Mouse (Mus musculus) megakaryocyte-erythroid progenitor cell, adult 5-6 weeks (primary cell): ENCODE measurements around the gene 4931440F15Rik. TPM values are rescaled to one million over a fixed set of nuclear protein-coding genes. Genes with fewer than 3 reads are reported as not detected.
"Not testable (repeated sequence)": the region's sequence is repeated elsewhere in the genome, so short reads cannot be mapped to it uniquely, and the experiment has no call there.

Experiments
- ATAC-seq: replicated peaks from 2 replicates; pipeline ENCODE4 v1.8.0; 2016; ENCODE audit warnings: mild to moderate bottlenecking, inconsistent platforms; ENCODE audit not compliant: severe bottlenecking, poor library complexity, low FRiP score, low TSS enrichment
- total RNA-seq, 2 experiments: library from RNA; stranded (forward) in 1 of 2; stranded (reverse) in 1 of 2; fragments of 200-1000, 215-1000 nt in 1 of 2; fragments of >200 nt in 1 of 2; fragmentation: Nextera tagmentation in 1 of 2; gene quantifications; 2 replicates each; pipeline ENCODE4 v1.2.3; 2014 to 2017

Gene 4931440F15Rik
- not detected in 2 replicates for total RNA-seq (2014; fragmentation: Nextera tagmentation)
- total RNA-seq (2017): not detected in 2 replicates

DNA sequence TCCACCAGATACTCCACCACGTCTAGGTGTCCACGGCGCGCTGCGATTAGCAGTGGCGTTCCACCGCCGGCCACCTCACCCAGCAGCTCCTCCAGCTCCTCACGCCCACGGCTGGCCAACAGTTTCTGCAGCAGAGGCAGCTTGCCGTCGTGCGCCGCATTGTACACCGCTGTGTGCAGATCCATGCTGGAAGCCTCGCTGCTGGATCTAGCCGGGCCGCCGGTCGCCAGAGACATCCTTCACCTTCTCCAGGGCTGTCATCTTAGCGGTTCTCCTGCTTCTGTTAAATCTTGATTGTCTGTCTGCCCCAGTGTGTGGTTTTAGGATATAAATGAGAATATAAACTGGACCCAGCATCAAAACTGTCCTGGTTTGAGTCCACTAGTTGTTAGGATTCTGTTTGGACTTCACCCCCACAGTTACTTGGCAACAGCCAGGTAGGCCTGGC, at the start of gene 4931440F15Rik:
4931440F15Rik (minus strand) TSS at position 398 of the 448 bp plus-strand sequence.
- peak; percentile 41; the same call in 1 of the 2 replicates for ATAC-seq

DNA sequence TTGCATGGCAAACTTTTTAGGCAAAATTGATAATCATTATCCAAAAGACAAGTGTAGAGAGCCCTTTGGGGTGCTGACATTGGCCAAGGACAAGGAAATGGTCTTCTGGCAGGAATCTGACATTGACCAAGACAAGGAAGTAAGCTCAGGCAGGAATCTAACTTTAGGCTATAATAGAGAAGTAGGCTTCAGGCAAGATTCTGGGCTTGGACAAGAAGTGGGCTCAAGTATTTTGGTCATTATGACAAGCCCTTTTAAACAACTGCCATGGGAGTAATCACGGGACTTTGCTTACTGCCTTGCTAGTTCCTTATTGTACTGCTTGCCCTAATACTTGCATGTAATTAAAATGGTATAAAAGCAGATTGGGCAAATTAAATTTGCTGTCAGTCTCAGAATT, 49.3 kb upstream of the 4931440F15Rik start:
- not testable (repeated sequence) for ATAC-seq

DNA sequence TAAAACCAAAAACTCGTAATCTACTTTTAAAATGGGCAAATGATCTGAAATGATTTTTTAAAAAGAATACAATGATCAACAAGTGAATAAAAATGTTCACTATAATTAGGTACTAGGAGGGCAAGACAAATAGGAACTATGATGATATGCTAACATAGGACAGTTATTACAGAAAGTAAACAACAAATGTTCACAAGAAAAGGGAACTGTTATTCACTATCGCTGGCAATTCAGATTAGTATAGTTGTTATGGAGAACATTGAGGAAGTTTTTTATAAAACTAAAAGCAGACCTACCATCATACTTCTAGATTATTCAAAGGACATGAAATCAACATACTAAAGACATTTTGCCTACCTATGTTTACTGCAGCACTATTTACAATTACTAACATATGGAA, 44.7 kb upstream of the 4931440F15Rik start:
- ATAC-seq: no peak

DNA sequence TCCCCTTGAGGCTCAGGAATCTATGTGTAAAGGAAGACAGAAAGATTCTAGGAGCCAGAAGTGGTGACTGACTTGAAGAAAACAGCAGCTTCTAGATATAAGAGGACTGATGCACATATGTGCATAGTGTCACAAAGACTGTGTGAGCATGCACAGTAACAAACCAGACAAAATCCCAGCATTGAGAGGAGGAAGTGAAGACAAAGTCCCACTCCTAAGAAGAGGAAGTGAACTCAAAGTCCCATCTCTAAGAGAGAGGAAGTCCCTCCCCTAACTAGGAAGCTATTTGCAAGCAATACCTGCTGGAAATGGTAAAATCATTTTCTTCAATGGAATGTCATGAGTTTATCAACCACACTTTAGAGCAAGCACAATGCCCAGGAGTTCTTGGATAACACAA, 38.8 kb upstream of the 4931440F15Rik start:
- no peak for ATAC-seq

DNA sequence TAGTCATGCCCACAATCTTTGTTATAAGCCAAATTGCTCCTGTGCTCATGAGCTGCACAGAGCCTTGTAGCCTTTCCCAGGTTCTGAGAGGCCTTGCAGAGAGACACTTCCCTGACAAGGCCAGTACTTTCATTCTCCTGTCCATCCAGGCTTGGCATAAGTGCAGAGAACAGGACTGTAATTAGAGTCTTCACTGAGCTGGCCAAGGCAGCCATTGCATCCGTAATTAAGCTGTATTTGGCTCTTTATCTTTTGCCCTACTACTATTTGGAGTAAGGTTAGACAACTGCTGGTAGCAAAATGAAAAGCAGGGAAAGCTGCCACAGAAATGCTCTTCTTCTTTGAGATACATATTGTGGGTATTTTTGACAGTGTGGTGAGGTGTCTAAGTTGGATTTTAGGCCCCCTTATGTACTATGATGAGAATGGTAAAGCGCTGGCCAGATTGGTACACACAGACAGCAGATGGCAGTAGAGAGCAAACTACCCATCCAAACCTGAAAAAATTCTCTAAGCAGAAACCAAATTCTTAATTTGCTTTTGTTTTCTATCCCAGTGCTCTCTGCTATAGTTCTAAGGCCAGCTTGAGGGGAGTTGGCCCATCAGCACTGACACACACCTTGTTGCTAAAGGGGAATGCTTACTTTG, 36.4 kb upstream of the 4931440F15Rik start:
- ATAC-seq: peak; percentile 78

DNA sequence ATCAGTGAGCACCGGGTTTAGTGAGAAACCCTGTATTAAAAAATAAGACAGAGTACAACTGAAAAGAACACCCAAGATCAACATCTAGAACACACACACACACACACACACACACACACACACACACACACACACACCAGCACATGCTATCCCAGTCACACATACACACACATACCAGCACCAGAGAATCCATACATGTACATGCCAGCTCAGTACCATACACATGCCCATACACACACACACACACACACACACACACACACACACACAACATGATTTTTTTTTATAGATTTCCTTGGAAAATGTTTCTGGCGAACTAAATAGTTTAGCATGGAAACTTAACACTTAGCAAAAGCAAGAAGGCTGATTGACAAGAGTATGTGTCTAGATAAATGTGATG, 35.6 kb upstream of the 4931440F15Rik start:
- no peak for ATAC-seq

DNA sequence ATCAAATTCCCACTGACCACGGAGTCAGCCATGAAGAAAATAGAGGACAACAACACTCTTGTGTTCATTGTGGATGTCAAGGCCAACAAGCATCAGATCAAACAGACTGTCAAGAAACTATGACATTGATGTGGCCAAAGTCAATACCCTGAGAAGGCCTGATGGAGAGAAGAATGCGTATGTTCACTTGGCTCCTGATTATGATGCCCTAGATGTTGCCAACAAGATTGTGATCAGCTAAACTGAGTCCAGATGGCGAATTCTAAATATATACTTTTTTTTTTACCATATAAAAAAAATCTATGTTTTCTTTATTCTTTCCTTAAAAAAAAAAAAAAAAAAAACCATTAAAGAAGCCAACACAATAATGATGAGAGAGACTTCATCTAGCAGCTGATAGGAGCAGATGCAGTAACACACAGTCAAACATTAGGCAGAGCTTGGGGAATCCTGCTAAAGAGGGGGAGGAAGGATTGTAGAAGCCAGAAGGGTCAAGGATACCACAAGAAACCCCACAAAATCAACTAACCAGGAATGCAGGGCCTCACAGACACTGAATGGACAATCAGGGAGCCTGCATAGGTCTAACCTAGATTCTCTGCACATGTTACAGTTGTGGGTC, 15.2 kb upstream of the 4931440F15Rik start:
- no peak for ATAC-seq

DNA sequence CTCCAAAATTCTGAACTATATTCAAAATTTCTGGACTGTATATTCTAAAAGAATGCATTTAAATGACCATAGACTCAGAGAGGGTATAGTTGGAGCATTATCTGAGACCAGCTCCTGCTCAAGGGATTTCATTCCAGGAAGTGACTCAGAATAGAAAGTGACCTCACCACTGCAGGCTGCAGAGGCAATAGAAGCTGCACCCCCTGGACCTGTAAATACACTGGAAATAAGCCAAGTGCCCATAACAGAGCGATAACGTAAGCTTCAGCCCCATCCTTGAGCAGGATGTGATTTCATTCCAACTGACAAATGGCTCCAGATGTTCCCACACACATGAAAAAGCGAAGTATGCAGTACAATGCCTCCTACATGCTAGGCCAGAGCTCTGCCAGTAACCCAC, 14.3 kb upstream of the 4931440F15Rik start:
- ATAC-seq: no peak

DNA sequence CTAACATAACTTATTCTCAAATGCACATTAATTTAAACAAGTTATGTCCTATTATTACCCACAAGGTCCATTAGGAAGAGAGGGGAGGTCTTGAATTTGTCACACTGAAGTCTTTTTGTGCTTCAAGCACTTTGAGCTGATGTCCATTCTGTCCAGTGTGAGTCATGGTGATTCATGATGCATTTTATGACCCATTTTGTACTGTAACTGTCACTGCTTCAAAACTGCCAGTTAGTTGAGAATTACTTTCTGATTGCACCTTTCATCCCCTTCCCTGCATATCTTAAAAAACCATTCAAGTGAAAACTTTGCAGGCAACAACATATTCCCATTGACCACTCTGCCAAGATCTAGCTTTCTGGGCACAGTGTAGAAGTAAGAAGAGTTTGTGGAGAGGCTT, 11.6 kb upstream of the 4931440F15Rik start:
- no peak for ATAC-seq

DNA sequence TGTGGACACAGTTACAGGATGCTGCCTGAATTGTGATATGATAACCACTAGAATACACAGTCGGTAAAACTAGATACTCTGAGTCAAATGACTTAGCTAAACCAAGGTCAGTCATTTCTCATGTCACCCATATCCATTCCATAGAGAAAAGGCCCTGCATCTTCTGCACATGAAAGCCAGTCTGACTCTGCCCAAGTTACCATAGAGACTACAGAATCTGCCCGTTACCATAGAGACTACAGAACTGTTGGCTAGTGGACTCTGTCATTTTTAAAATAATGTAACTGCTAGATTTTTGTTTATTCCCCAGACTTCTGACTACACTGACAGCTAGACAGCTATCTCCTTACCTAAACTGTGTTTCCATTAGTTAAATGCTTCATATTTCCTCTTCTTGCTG, 2.3 kb upstream of the 4931440F15Rik start:
- no peak for ATAC-seq

DNA sequence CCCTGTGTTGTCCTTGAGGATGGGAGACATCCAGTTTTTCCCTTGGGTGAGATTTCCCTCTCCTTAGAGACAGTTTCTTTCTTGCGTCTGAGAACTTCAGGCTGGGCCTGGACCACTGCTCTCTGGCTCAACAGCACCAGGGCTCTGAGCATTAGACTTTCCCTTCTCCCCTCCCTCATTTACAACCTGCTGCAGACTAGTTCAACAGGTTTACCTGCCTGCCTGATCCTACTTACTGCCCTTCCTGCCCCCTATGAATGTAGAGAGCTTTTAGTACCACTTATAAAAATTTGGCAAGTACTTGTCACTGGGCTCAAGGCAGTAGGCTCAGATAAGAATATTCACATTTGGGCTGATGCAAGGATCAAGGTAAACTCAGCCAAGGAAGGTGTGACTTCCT, 533 bp upstream of the 4931440F15Rik start:
- no peak for ATAC-seq

DNA sequence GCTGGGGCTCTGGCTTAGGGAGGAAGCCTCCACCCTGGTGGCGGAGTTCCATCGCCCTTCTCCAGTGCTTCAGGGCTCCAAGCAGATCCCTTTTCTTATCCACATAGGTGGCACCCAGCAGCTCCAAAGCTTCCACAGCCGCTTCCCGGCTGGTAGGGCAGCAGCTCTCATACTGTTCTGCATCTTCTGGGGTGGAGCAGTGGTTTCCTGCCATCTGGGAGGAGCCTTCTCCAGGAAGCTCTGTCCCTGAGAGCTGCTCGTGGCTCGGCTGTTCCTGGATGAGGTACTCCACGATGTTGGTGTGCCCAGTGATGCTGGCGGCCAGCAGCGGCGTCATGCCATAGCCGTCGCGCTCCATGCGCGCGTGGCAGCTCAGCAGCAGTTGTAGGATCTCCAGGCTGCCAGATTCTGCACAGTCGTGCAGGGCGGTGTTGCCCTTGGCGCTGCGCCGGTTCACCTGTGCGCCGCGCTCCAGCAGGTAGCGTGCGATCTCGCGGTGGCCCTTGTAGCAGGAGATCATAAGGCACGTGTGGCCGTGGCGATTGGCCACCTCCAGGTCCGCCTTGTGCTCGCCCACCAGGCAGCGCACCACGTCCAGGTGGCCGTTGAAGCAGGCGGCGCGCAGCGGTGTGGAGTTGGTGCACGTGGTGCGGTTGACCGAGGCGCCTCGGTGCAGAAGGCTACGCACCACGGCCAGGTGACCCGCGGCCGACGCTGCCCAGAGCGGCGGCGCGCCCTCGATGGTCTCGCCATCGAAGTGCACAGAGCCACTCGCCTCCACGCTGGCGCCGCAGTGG, 796 bp downstream of the 4931440F15Rik start:
- peak; percentile 39 for ATAC-seq

DNA sequence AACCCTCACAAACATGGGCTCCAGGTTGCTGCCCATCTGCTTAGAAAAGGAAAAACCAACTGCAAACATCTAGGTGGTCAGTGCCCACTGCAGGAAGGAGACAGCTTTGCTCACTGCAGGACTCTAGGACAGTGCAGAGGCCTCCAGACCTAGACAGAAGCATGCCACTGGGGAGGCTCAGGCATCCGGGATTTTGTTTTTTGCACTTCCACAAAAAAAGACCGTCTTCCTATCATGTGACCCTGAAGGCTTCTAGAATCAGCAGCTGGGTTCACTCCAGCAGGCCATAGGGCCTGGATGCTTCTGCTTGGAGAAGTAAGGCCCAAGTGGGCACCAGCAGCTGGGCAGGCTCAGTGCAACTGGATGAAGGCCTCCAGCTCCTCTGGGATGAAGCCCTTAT, 2.3 kb downstream of the 4931440F15Rik start:
- no peak for ATAC-seq

DNA sequence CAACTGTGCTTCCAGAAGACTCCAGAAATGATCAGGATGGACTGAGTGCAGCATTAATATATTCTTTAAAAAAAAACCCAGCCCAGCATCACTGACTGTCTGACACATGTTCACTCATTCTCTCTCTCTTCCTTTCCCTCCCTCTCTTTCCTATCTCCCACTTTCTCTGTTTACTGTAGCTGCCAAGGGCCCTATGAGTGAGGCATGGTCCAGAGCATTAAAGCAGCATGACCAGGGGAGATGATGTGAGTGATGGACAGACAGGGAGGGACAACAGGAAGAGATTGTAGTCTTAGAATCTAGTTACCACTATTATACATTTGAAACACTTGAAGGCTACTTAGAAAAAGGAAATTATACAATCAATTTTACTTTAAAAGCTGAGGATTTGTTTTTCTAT, 9.8 kb downstream of the 4931440F15Rik start:
- ATAC-seq: no peak

DNA sequence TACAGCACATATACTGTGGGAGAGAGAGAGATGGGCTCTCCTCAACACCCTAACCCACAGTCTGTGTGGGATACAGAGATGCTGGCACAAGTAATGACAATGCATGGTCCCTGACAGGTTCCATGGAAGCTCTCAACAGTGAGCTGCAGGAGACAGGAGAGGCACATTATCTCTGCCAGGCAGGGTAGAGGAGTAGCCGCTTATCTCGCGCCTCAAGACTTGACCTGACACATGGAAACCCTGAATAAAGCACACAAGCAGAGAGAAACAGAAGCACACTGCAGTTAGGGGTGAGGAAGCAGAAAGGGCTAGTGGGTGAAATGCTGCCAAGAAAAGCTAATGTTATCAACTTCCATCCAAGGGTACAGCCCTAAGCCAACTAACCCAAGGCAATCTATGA, 10.2 kb downstream of the 4931440F15Rik start:
- ATAC-seq: peak; percentile 97

DNA sequence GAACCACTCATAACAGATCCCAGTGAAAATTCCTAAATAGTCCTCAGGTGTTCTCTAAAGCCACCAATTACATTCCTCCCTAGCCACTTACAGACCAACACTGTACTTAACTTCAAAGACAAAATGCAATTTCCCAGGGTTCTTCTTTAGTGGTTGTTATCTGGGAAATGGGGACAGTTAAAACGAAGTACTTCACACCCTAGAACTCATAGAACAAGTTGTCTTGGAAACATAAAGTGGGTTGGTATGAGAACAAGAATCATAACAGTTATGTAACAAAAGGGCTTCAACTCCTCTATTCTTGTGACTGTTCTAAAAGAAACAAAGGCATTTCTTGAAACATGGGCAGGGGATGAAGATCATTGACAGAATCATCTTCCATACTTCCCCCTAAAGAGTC, 12.2 kb downstream of the 4931440F15Rik start:
- no peak for ATAC-seq

DNA sequence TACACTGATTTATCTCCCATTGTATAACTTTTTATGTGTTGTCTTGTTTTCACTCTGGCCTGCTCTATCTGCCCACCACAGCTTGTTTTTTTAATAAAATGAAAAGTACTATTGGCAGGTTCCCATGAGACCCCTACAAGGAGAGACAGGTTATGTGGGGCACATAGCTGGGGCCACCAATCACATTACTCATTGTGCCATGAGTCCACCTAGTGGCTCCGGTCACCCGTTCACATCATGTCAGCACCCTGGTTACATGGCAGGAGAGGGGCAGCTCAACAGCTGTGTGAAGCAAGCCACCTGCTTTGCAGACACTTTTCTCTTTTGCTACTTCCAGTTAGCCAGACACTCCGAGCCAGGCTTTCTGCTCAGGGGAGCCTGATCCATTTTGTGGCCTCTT, 13.0 kb downstream of the 4931440F15Rik start:
- no peak for ATAC-seq

DNA sequence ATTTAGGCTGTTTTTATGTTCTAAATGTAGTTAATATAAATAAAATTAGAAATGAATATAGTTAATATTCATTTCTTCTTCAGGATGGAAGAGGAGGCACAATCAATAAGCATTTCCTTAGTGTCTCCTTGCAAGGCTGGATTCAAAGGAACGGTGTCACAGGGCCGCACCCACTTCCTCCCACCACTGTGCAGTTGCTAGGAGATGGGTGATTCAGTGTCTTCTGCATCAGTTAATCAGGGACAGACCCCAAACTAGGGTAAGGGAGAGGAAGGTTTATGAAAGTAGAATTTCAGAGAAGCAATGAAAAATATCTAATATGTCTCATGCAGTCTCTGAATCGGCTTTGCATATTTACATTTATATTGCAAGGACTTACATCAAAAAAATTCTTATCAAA, 15.1 kb downstream of the 4931440F15Rik start:
- ATAC-seq: no peak

DNA sequence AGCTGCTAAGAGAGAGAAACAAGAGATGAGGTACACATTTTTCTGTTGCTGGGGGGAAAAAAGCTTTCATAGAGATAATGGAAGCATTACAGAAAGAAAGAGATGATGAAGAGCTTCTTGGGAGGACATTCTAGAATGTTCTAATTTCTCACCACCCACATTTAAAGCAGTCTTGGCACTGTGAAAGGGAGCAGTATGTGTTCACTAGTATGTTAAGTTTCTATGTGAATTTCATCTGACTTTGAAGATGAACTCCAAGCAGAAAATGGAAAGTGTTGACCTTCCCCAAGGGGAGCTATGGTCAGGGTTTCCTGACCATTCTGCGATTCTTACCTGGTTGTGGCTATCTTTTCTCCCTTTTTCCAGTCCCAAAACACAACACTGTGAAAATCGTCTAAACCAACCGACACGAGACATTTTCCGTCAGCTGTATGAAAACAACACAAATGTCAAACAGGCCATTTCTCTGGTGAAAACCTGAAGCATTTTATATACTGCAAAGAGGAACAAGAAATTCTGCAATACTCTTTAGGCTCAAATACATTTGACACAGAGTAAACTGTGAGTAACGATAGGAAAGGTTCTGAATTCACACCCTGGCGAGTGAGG, 16.4 kb downstream of the 4931440F15Rik start:
- ATAC-seq: no peak
